Mouse (Mus musculus) forebrain, embryonic 13.5 days (tissue): Measurements from ENCODE around the gene Zfand3. TPM values are rescaled to one million over a fixed set of nuclear protein-coding genes. Genes with fewer than 3 reads are reported as not detected.

Experiments used
- ATAC-seq: fragments of 200-750 bp; cut with Nextera tagmentation; 2 replicates; pipeline ENCODE4 v1.8.0; 2017
- H3K27ac ChIP-seq: fragments of 300-500 bp; sonication (generic); 2 replicates; pipeline ENCODE4 v1.5.1; 2015; ENCODE audit warnings: inconsistent platforms, mild to moderate bottlenecking, moderate library complexity
- H3K27me3 ChIP-seq: fragments of 300-500 bp; sonication (generic); 2 replicates; pipeline ENCODE4 v1.6.1; 2015; ENCODE audit warnings: mild to moderate bottlenecking, inconsistent platforms
- H3K36me3 ChIP-seq: fragments of 300-500 bp; sonication (generic); 2 replicates; pipeline ENCODE4 v1.6.1; 2015; ENCODE audit warnings: mild to moderate bottlenecking, inconsistent platforms; ENCODE audit not compliant: poor library complexity, severe bottlenecking
- H3K4me1 ChIP-seq: fragments of 300-500 bp; sonication (generic); 2 replicates; pipeline ENCODE4 v1.6.1; 2015; ENCODE audit warnings: inconsistent platforms
- H3K4me2 ChIP-seq: fragments of 300-500 bp; sonication (generic); 2 replicates; pipeline ENCODE4 v1.6.1; 2015; ENCODE audit warnings: inconsistent platforms, mild to moderate bottlenecking, moderate library complexity
- H3K4me3 ChIP-seq: fragments of 300-500 bp; sonication (generic); 2 replicates; pipeline ENCODE4 v1.5.1; 2015; ENCODE audit warnings: mild to moderate bottlenecking, inconsistent platforms
- H3K9ac ChIP-seq: fragments of 300-500 bp; sonication (generic); 2 replicates; pipeline ENCODE4 v1.6.1; 2015; ENCODE audit warnings: mild to moderate bottlenecking, inconsistent platforms
- H3K9me3 ChIP-seq: fragments of 300-500 bp; sonication (generic); replicated peaks from 2 replicates; pipeline ENCODE4 v1.6.1; 2016; ENCODE audit warnings: inconsistent platforms
- WGBS: fragments of 180-500 bp; shearing (Covaris S2); methylation state at CpG from one replicate; pipeline ENCODE4 v1.1.7; 2015; 5-methylcytosine and 5-hydroxymethylcytosine counted together
- polyA plus RNA-seq: library from polyadenylated mRNA; unstranded; fragments of >200 nt; fragmentation: Nextera tagmentation; extraction: Ambion mirVana; gene quantifications from 2 replicates; pipeline ENCODE4 v1.2.1, GENCODE M21; 2015

The Zfand3 gene
- polyA plus RNA-seq, 1 experiment from 2014 or later = 63.3 TPM

GRCm38 (mm10) chr17:30059066-30059465, 54.5 kb downstream of the Zfand3 start:
- H3K27me3 ChIP-seq = no peaks in the 10 kb centered on the region
- peaks cover 28% of the 10 kb centered on the region for H3K4me1 ChIP-seq
- peaks cover 9% of the 10 kb centered on the region; the same call in 1 of the 2 replicates for H3K36me3 ChIP-seq
- no peak overlapping the region for H3K27ac ChIP-seq
- H3K4me3 ChIP-seq = no peak overlapping the region
- WGBS = 89% methylated on average over 5 of the region's 5 CpGs
- ATAC-seq = no peak
- no peak overlapping the region for H3K9ac ChIP-seq
- H3K4me2 ChIP-seq = no peak overlapping the region
- no peaks in the 10 kb centered on the region for H3K9me3 ChIP-seq

GRCm38 (mm10) chr17:30061100-30061837, 56.7 kb downstream of the Zfand3 start:
- Histone ChIP-seq H3K4me3 (no peak overlapping the region), H3K9ac (no peak overlapping the region), H3K27ac (no peak overlapping the region), H3K36me3 (no peaks in the 10 kb centered on the region; the same call in 1 of the 2 replicates), H3K4me2 (no peak overlapping the region), H3K4me1 (peaks cover 45% of the 10 kb centered on the region), H3K27me3 (no peaks in the 10 kb centered on the region), H3K9me3 (no peaks in the 10 kb centered on the region)
- WGBS = 90% methylated on average over 8 of the region's 8 CpGs
- no peak for ATAC-seq

GRCm38 (mm10) chr17:30063849-30064248, 59.3 kb downstream of the Zfand3 start:
- no peaks in the 10 kb centered on the region for H3K9me3 ChIP-seq
- peak overlapping the region; percentile 44; the same call in 1 of the 2 replicates for H3K27ac ChIP-seq
- H3K4me3 ChIP-seq = no peak overlapping the region
- H3K4me2 ChIP-seq = no peak overlapping the region
- H3K9ac ChIP-seq = no peak overlapping the region
- H3K36me3 ChIP-seq = peaks cover 5% of the 10 kb centered on the region
- H3K4me1 ChIP-seq = peaks cover 42% of the 10 kb centered on the region
- WGBS = 13% methylated on average over 3 of the region's 3 CpGs
- H3K27me3 ChIP-seq = no peaks in the 10 kb centered on the region
- no peak for ATAC-seq

GRCm38 (mm10) chr17:30064746-30065145, 60.2 kb downstream of the Zfand3 start:
- 7% methylated on average over 4 of the region's 4 CpGs for WGBS
- H3K27ac ChIP-seq = peak overlapping the region; percentile 49
- no peak overlapping the region for H3K9ac ChIP-seq
- peaks cover 40% of the 10 kb centered on the region for H3K4me1 ChIP-seq
- ATAC-seq = 0 out of 2 replicates have a peak, but pooled peaks have one; percentile 24
- peaks cover 5% of the 10 kb centered on the region for H3K36me3 ChIP-seq
- peak overlapping the region; percentile 10; the same call in 1 of the 2 replicates for H3K4me2 ChIP-seq
- H3K27me3 ChIP-seq = no peaks in the 10 kb centered on the region
- H3K9me3 ChIP-seq = no peaks in the 10 kb centered on the region
- H3K4me3 ChIP-seq = no peak overlapping the region

GRCm38 (mm10) chr17:30069776-30070175, 65.2 kb downstream of the Zfand3 start:
- H3K4me3 ChIP-seq = no peak overlapping the region
- H3K4me1 ChIP-seq = peaks cover 22% of the 10 kb centered on the region
- no peaks in the 10 kb centered on the region for H3K27me3 ChIP-seq
- H3K4me2 ChIP-seq = no peak overlapping the region
- H3K27ac ChIP-seq = no peak overlapping the region
- no peak for ATAC-seq
- peaks cover 5% of the 10 kb centered on the region for H3K36me3 ChIP-seq
- H3K9me3 ChIP-seq = no peaks in the 10 kb centered on the region
- H3K9ac ChIP-seq = no peak overlapping the region
- whole genome bisulfite sequencing = 87% methylated on average over 3 of the region's 3 CpGs

DNA sequence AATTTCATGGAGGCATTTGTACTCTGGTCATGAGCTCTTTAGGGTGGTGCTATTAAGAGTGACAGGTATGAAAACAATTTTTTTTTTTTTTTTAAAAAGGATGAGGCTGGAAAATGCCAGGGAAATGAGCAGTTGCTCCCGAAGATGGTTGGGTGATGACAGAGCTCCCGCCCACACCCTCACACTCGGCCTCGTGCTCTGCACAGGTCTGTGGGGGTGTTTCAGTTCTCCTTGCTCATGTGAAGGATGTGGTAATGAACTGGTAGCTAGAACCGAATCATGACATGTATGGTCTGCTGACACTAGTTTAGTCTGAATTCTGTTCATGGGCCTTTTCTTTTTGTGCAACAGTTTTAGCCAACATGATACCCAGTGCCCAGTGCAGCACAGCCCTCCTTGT, 66.1 kb downstream of the Zfand3 start:
- no peak overlapping the region for H3K9ac ChIP-seq
- WGBS = 80% methylated on average over 5 of the region's 5 CpGs

DNA sequence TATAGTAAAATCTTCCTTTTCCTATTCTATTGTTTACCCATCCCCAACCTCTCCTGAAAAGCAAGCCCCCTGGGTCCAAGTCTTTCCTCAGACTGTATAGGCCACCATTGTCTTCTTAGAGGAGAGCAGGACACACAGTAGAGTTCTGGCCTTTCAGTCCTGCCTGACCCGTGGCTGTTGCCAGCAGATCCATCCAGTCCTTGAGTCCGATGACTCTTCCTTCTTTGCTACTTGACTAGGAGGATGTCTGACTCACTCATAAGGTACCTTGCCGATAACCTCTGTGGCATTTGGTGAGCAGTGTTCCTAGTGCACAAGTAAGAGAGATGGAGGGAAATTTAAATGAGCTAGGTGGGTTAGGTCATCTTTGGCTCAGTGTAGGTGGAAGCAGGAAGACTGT, 68.1 kb downstream of the Zfand3 start:
- Histone ChIP-seq H3K4me3 (no peak overlapping the region), H3K4me2 (no peak overlapping the region), H3K9me3 (no peaks in the 10 kb centered on the region), H3K9ac (no peak overlapping the region), H3K36me3 (peaks cover 5% of the 10 kb centered on the region), H3K4me1 (peaks cover 20% of the 10 kb centered on the region), H3K27me3 (no peaks in the 10 kb centered on the region), H3K27ac (no peak overlapping the region)
- 87% methylated on average over 3 of the region's 3 CpGs for WGBS
- no peak for ATAC-seq

More for the DNA sequence above, 66.1 kb downstream of the Zfand3 start:
- H3K9me3 ChIP-seq = no peaks in the 10 kb centered on the region
- H3K4me3 ChIP-seq = no peak overlapping the region
- H3K36me3 ChIP-seq = peaks cover 5% of the 10 kb centered on the region
- ATAC-seq = no peak
- H3K4me2 ChIP-seq = no peak overlapping the region
- H3K27ac ChIP-seq = no peak overlapping the region
- H3K27me3 ChIP-seq = no peaks in the 10 kb centered on the region
- peaks cover 25% of the 10 kb centered on the region for H3K4me1 ChIP-seq

GRCm38 (mm10) chr17:30075896-30076295, 71.4 kb downstream of the Zfand3 start:
- no peak overlapping the region for H3K9ac ChIP-seq
- no peaks in the 10 kb centered on the region for H3K9me3 ChIP-seq
- ATAC-seq = no peak
- no peak overlapping the region for H3K4me3 ChIP-seq
- 34% methylated on average over 5 of the region's 5 CpGs for WGBS
- no peaks in the 10 kb centered on the region for H3K27me3 ChIP-seq
- no peaks in the 10 kb centered on the region; the same call in 1 of the 2 replicates for H3K36me3 ChIP-seq
- no peak overlapping the region for H3K27ac ChIP-seq
- H3K4me1 ChIP-seq = peaks cover 20% of the 10 kb centered on the region
- no peak overlapping the region for H3K4me2 ChIP-seq

DNA sequence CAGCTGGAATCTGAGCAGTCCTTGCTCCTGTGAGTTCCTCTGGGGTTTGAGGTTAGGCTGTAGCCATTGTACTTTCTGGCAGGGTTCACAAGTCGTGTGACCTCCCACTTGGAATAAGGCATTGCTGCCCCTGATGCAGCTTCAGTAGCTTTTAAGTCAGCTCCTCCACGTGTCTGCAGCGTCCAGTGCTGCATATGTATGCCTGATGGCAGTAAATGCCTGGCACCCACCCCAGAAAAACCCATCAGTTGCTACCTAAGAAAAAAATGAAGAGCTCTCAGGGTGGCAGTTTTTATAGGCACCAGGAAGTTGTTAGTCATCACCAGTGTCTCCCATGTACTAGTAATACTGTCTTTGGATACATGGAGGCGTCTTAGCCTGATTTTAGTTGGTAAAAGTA, 79.5 kb downstream of the Zfand3 start:
- 85% methylated on average over 4 of the region's 4 CpGs for WGBS
- peaks cover 7% of the 10 kb centered on the region; the same call in 1 of the 2 replicates for H3K36me3 ChIP-seq
- H3K4me3 ChIP-seq = no peak overlapping the region
- no peaks in the 10 kb centered on the region for H3K27me3 ChIP-seq
- H3K4me2 ChIP-seq = no peak overlapping the region
- no peak for ATAC-seq
- H3K27ac ChIP-seq = no peak overlapping the region
- H3K4me1 ChIP-seq = peaks cover 14% of the 10 kb centered on the region; the same call in 1 of the 2 replicates
- no peak overlapping the region for H3K9ac ChIP-seq
- H3K9me3 ChIP-seq = no peaks in the 10 kb centered on the region

DNA sequence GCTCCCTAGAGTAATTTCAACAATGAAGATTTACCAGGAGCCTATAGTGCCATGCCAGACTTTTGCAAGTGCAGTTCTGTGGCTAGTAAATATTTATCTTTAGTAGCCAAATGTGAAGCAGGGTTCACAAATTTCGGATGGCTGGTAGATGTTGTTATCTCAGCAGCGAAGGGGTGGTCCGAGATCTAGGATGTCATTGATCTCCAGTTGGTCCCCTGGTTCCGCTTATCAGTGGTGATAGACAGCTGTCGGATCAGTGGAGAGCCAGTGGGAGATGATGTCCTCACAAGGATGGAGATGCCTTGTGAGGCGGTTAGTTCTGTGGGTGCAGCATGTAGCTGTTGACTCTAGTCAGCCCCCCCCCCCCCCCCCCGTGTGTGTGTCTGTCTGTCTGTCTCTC, 82.2 kb downstream of the Zfand3 start:
- no peak for ATAC-seq
- Histone ChIP-seq H3K9me3 (no peaks in the 10 kb centered on the region), H3K36me3 (peaks cover 9% of the 10 kb centered on the region; the same call in 1 of the 2 replicates), H3K4me1 (peaks cover 14% of the 10 kb centered on the region; the same call in 1 of the 2 replicates), H3K4me2 (no peak overlapping the region), H3K27ac (no peak overlapping the region), H3K4me3 (no peak overlapping the region), H3K9ac (no peak overlapping the region), H3K27me3 (no peaks in the 10 kb centered on the region)
- 94% methylated on average over 7 of the region's 7 CpGs for WGBS

- Histone ChIP-seq H3K9ac (no peak overlapping the region), H3K4me3 (no peak overlapping the region), H3K9me3 (no peaks in the 10 kb centered on the region), H3K4me2 (no peak overlapping the region), H3K4me1 (peaks cover 14% of the 10 kb centered on the region; the same call in 1 of the 2 replicates), H3K27ac (no peak overlapping the region), H3K36me3 (peaks cover 3% of the 10 kb centered on the region; the same call in 1 of the 2 replicates), H3K27me3 (no peaks in the 10 kb centered on the region)
- no peak for ATAC-seq
- 95% methylated on average over 3 of the region's 3 CpGs for WGBS
Measured at GRCm38 (mm10) chr17:30088431-30088830, 83.9 kb downstream of the Zfand3 start.

- Histone ChIP-seq H3K4me1 (peaks cover 7% of the 10 kb centered on the region; the same call in 1 of the 2 replicates), H3K4me2 (no peak overlapping the region), H3K27me3 (no peaks in the 10 kb centered on the region), H3K27ac (no peak overlapping the region), H3K4me3 (no peak overlapping the region), H3K9ac (no peak overlapping the region), H3K9me3 (peaks cover under 1% of the 10 kb centered on the region; the same call in 1 of the 2 replicates), H3K36me3 (peaks cover 4% of the 10 kb centered on the region)
- WGBS = 80% methylated on average over 3 of the region's 3 CpGs
- no peak for ATAC-seq
Measured at GRCm38 (mm10) chr17:30090416-30090815, 85.9 kb downstream of the Zfand3 start.
